Mouse (Mus musculus): ENCODE data around the gene Hdgfl2. TPM values are rescaled to one million over a fixed set of nuclear protein-coding genes. Genes with fewer than 3 reads are reported as not detected.
A peak's percentile ranks its signal among the peaks of the same experiment; 100 is the strongest.

Hdgfl2 gene
- total and polyA plus RNA-seq, 3 experiments, result 35.3 to 93.6 (median 68.9) TPM

DNA sequence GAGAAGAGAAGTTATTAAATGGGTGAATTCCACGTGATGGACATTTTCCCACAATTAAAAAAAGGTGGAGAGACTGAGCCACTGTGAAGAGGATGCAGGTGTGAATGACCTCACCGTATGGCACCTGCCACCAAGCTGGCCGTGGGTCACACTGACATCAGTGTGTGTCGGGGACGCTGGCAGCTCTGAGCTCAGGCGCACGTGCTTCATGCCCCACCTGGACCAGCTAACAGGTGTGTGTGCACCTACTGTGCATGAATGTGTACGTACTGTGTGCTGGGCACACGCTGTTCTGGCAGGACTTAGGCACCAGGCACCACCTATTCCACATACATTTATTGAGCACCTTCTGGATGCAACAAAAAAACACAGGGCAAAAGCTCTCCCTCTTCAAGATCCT is 65.1 kb downstream of the Hdgfl2 start:
- peaks cover 25 to 70% of the 10 kb centered on the region in 2 experiments for H3K4me1 ChIP-seq (ENCODE audit: control insufficient read depth in 1 of 2, insufficient read depth in 2 of 2)
- in situ Hi-C loops (cut with MboI; ENCODE audit: low pct_ligation_motif_present, low pct_unique_long_range_greater_than_20kb, low sequenced_read_pairs) (no loop called here), dilution Hi-C loops (cut with MboI; ENCODE audit: extremely low pct_ligation_motif_present, extremely low pct_unique_long_range_greater_than_20kb, low sequenced_read_pairs) (no loop called here)
- H3K4me3 ChIP-seq (replicated peaks in 1 of 3; ENCODE audit: low read depth in 2 of 3, low read length in 2 of 3, poor library complexity in 1 of 3), result no peak overlapping the region
- H3K79me2 ChIP-seq (replicated peaks; ENCODE audit: control insufficient read depth, extremely low read depth, insufficient read depth, poor library complexity, severe bottlenecking), result no peaks in the 10 kb centered on the region
- no peak overlapping the region for H3K27ac ChIP-seq (ENCODE audit: insufficient read depth, low read depth)
- no peak overlapping the region for H3K4me2 ChIP-seq (ENCODE audit: insufficient read depth, low read depth, poor library complexity, severe bottlenecking)
- no peak overlapping the region for H3K9ac ChIP-seq (ENCODE audit: insufficient read depth, low read depth)
- no peak for DNase-seq (ENCODE audit: extremely low read depth)
- peaks cover 97% of the 10 kb centered on the region for H3K27me3 ChIP-seq (replicated peaks)
- no peaks in the 10 kb centered on the region for H3K9me3 ChIP-seq (replicated peaks; ENCODE audit: low read length)
- H3K36me3 ChIP-seq (replicated peaks in 1 of 2; ENCODE audit: control insufficient read depth in 1 of 2, insufficient read depth in 1 of 2, low read length in 1 of 2), result no peaks in the 10 kb centered on the region
- TF ChIP-seq TBP (conservative IDR thresholded peaks at IDR 0.05; ENCODE audit: low read depth, low read length), result no peak
- TF ChIP-seq BHLHE40 (IDR thresholded peaks at IDR 0.05; ENCODE audit: low read depth, low read length), result peak; percentile 52
- TF ChIP-seq ETS1 (conservative IDR thresholded peaks at IDR 0.05; ENCODE audit: low read depth, low read length), result no peak
- TF ChIP-seq TCF12 (IDR thresholded peaks at IDR 0.05; ENCODE audit: low read depth, low read length), result 0 out of 2 replicates have a peak, but pooled peaks have one; percentile 34

DNA sequence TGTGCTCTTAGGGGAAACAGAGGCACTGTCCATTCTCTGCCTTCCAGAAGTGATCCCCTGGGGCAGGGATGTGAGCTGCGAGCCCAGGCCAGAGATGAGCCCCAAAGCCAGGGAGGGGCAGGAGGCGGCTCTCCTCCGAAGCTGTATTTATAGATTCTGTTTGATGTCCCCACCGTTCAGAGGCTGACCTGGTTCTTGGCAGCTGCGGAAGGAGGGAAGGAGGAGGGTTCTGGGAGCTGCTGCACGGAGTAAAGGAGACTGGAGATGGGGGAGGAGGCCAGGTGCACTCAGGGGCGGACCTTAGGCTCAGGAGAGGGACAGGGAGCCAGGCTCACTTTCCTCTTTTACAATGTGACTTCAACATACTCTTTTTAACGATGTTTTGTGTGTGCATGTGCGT is 66.7 kb downstream of the Hdgfl2 start:
- no peak overlapping the region for H3K9ac ChIP-seq (ENCODE audit: insufficient read depth, low read depth)
- no peak overlapping the region for H3K4me2 ChIP-seq (ENCODE audit: insufficient read depth, low read depth, poor library complexity, severe bottlenecking)
- H3K4me3 ChIP-seq (replicated peaks in 1 of 3; ENCODE audit: low read depth in 2 of 3, low read length in 2 of 3, poor library complexity in 1 of 3), result no peak overlapping the region
- no peaks in the 10 kb centered on the region for H3K36me3 ChIP-seq (replicated peaks in 1 of 2; ENCODE audit: control insufficient read depth in 1 of 2, insufficient read depth in 1 of 2, low read length in 1 of 2)
- H3K27me3 ChIP-seq (replicated peaks), result peaks cover 97% of the 10 kb centered on the region
- dilution Hi-C loops (cut with MboI; ENCODE audit: extremely low pct_ligation_motif_present, extremely low pct_unique_long_range_greater_than_20kb, low sequenced_read_pairs), result no loop called here
- DNase-seq (ENCODE audit: extremely low read depth), result no peak
- TF ChIP-seq USF1 (IDR thresholded peaks at IDR 0.05; ENCODE audit: low read depth, low read length) (no peak), BHLHE40 (IDR thresholded peaks at IDR 0.05; ENCODE audit: low read depth, low read length) (no peak), NELFE (IDR thresholded peaks at IDR 0.05; ENCODE audit: low read depth, low read length) (no peak), ZNF384 (IDR thresholded peaks at IDR 0.05; ENCODE audit: low read depth, low read length) (no peak), E2F4 (IDR thresholded peaks at IDR 0.05; ENCODE audit: insufficient replicate concordance, low read depth, low read length) (no peak), MAZ (IDR thresholded peaks at IDR 0.05; ENCODE audit: low read depth, low read length) (no peak), CHD2 (IDR thresholded peaks at IDR 0.05; ENCODE audit: low read length) (no peak), GABPA (IDR thresholded peaks at IDR 0.05; ENCODE audit: insufficient replicate concordance, low read depth, low read length) (no peak), SMC3 (IDR thresholded peaks at IDR 0.05; ENCODE audit: low read depth, low read length) (no peak), JUN (IDR thresholded peaks at IDR 0.05; ENCODE audit: insufficient read depth, low read depth, low read length) (no peak), ZC3H11A (IDR thresholded peaks at IDR 0.05; ENCODE audit: low read depth, low read length) (no peak)
- in situ Hi-C loops (cut with MboI; ENCODE audit: low pct_ligation_motif_present, low pct_unique_long_range_greater_than_20kb, low sequenced_read_pairs), result no loop called here
- peaks cover 27 to 75% of the 10 kb centered on the region in 2 experiments for H3K4me1 ChIP-seq (ENCODE audit: control insufficient read depth in 1 of 2, insufficient read depth in 2 of 2)
- no peaks in the 10 kb centered on the region for H3K9me3 ChIP-seq (replicated peaks; ENCODE audit: low read length)
- no peaks in the 10 kb centered on the region for H3K79me2 ChIP-seq (replicated peaks; ENCODE audit: control insufficient read depth, extremely low read depth, insufficient read depth, poor library complexity, severe bottlenecking)
- no peak overlapping the region for H3K27ac ChIP-seq (ENCODE audit: insufficient read depth, low read depth)

DNA sequence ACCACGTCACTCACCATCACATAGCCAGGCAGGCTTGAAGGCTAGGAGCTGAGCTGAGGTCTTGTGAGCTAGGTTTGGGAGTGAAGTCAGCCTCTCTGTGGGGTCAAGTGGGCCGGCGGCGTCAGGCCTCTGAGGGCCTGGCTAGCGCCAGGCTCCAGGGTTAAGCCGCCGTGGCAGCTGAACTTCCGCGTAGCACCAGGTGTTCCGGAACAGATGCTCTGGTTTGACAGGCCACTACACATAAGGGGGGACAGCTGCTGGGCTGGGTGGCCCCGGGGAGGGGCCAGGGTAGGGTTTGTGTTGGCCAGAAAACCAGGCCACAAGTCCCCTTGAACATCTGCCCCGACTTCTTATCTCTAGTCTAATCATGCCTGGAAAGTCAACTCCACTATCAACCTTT is 68.0 kb downstream of the Hdgfl2 start:
- Histone ChIP-seq H3K79me2 (replicated peaks; ENCODE audit: control insufficient read depth, extremely low read depth, insufficient read depth, poor library complexity, severe bottlenecking) (no peaks in the 10 kb centered on the region), H3K36me3 (replicated peaks in 1 of 2; ENCODE audit: control insufficient read depth in 1 of 2, insufficient read depth in 1 of 2, low read length in 1 of 2) (no peaks in the 10 kb centered on the region), H3K4me2 (ENCODE audit: insufficient read depth, low read depth, poor library complexity, severe bottlenecking) (no peak overlapping the region), H3K27me3 (replicated peaks) (peaks cover 95% of the 10 kb centered on the region), H3K4me3 (replicated peaks in 1 of 3; ENCODE audit: low read depth in 2 of 3, low read length in 2 of 3, poor library complexity in 1 of 3) (no peak overlapping the region), H3K9me3 (replicated peaks; ENCODE audit: low read length) (no peaks in the 10 kb centered on the region), H3K4me1 (ENCODE audit: control insufficient read depth in 1 of 2, insufficient read depth in 2 of 2) (peaks cover 27 to 75% of the 10 kb centered on the region in 2 experiments), H3K27ac (ENCODE audit: insufficient read depth, low read depth) (no peak overlapping the region), H3K9ac (ENCODE audit: insufficient read depth, low read depth) (no peak overlapping the region)
- in situ Hi-C loops (cut with MboI; ENCODE audit: low pct_ligation_motif_present, low pct_unique_long_range_greater_than_20kb, low sequenced_read_pairs) (no loop called here), dilution Hi-C loops (cut with MboI; ENCODE audit: extremely low pct_ligation_motif_present, extremely low pct_unique_long_range_greater_than_20kb, low sequenced_read_pairs) (no loop called here)
- TF ChIP-seq ELF1 (IDR thresholded peaks at IDR 0.05; ENCODE audit: low read depth, low read length), result peak; percentile 61
- no peak for TF ChIP-seq SIN3A (IDR thresholded peaks at IDR 0.05; ENCODE audit: low read length)
- peak; percentile 87 for TF ChIP-seq TCF12 (IDR thresholded peaks at IDR 0.05; ENCODE audit: low read depth, low read length)
- TF ChIP-seq JUN (IDR thresholded peaks at IDR 0.05; ENCODE audit: insufficient read depth, low read depth, low read length), result no peak
- TF ChIP-seq ETS1 (conservative IDR thresholded peaks at IDR 0.05; ENCODE audit: low read depth, low read length), result peak; percentile 26; the same call in 1 of the 2 replicates
- DNase-seq (ENCODE audit: extremely low read depth), result no peak
